Mouse (Mus musculus) forebrain, embryonic 15.5 days (tissue): ENCODE results near the gene Medag. TPM values are rescaled to one million over a fixed set of nuclear protein-coding genes. Genes with fewer than 3 reads are reported as not detected.

Experiments used
- ATAC-seq: fragments of 200-750 bp; cut with Nextera tagmentation; replicated peaks from 2 replicates; pipeline ENCODE4 v1.8.0; 2017; ENCODE audit warnings: mild to moderate bottlenecking, moderate TSS enrichment, moderate library complexity
- H3K27ac ChIP-seq: fragments of 300-500 bp; sonication (generic); replicated peaks from 2 replicates; pipeline ENCODE4 v1.5.1; 2015; ENCODE audit warnings: mild to moderate bottlenecking, inconsistent platforms
- H3K27me3 ChIP-seq: fragments of 300-500 bp; sonication (generic); 2 replicates; pipeline ENCODE4 v1.6.1; 2015; ENCODE audit warnings: inconsistent platforms
- H3K36me3 ChIP-seq: fragments of 300-500 bp; sonication (generic); 2 replicates; pipeline ENCODE4 v1.6.1; 2015; ENCODE audit warnings: mild to moderate bottlenecking, inconsistent platforms
- H3K4me1 ChIP-seq: fragments of 300-500 bp; sonication (generic); 2 replicates; pipeline ENCODE4 v1.6.1; 2015; ENCODE audit warnings: inconsistent platforms
- H3K4me2 ChIP-seq: fragments of 300-500 bp; sonication (generic); replicated peaks from 2 replicates; pipeline ENCODE4 v1.6.1; 2015; ENCODE audit warnings: mild to moderate bottlenecking, inconsistent platforms
- H3K4me3 ChIP-seq: fragments of 300-500 bp; sonication (generic); 2 replicates; pipeline ENCODE4 v1.5.1; 2015; ENCODE audit warnings: mild to moderate bottlenecking, inconsistent platforms
- H3K9ac ChIP-seq: fragments of 300-500 bp; sonication (generic); replicated peaks from 2 replicates; pipeline ENCODE4 v1.6.1; 2015; ENCODE audit warnings: mild to moderate bottlenecking, inconsistent platforms
- H3K9me3 ChIP-seq: fragments of 300-500 bp; sonication (generic); 2 replicates; pipeline ENCODE4 v1.6.1; 2016; ENCODE audit warnings: inconsistent platforms
- WGBS: fragments of 180-500 bp; shearing (Covaris S2); methylation state at CpG from one replicate; pipeline ENCODE4 v1.1.7; 2015; ENCODE audit warnings: mixed read lengths; 5-methylcytosine and 5-hydroxymethylcytosine counted together
- polyA plus RNA-seq: library from polyadenylated mRNA; unstranded; fragments of >200 nt; fragmentation: Nextera tagmentation; extraction: Ambion mirVana; gene quantifications from 2 replicates; pipeline ENCODE4 v1.2.1, GENCODE M21; 2015

The Medag gene
- polyA plus RNA-seq, 1 experiment from 2014 or later, result 1.7 TPM

DNA sequence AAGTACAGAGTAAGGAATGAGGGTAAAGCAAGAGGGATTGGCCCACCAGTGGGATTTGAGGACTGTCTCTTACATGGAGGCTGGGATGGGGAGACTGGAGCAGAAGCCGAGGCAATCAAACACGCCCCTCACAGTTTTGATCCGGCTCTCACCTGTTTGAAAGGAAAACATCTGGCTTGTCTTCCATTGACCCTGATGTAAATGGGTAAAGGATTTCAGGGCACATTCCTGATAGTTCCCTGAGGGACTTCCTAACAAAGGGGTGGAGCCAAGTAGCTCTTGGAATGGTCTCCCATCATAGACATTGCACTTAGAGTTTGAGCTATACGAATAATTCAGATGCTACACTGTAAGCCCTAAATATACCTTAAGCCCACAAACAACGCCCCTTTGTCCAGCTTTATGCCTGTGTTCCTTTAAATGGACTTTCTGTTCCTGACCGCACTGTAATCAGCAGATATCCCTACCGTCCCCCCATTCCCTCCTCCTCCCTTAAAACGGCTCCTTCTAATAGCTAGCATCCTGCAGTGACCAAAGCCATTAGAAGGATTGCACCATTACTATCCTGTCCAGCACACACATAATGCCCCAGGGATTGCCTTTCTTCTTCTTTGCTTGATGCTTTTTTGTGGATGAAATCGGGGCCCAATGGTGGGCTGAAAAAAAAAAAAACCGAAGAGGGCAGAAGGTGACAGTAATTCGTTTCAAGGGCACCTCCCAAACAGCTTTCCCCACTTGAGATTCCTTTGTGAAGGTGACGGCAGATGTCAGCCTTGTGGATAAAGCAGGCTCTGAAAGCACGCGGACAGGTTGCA is 36.3 kb upstream of the Medag start:
- Histone ChIP-seq H3K27ac (peak overlapping the region; percentile 67), H3K36me3 (no peaks in the 10 kb centered on the region), H3K9ac (peak overlapping the region; percentile 43), H3K9me3 (no peaks in the 10 kb centered on the region), H3K4me1 (peaks cover 36% of the 10 kb centered on the region), H3K4me3 (no peak overlapping the region), H3K27me3 (no peaks in the 10 kb centered on the region), H3K4me2 (peak overlapping the region; percentile 29)
- WGBS, result 35% methylated on average over 14 of the region's 14 CpGs
- ATAC-seq, result 0 out of 2 replicates have a peak, but pooled peaks have one; percentile 2

DNA sequence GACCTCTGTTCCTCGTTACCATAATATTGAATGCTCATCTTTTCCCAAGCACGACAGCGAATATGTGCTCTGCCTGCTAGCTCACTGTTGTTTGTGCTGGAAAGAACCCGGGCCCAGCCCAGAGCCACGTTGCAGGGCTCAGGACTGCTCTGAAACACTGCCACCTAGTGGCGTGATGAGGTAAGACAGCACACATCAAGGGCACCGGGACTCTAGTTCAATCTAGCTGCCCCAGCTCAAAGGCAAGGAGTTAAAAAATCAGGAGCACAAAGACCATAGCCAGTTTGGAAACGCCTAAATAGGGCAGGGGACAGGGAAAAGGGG is 35.7 kb upstream of the Medag start:
- ATAC-seq, result peak; percentile 86
- H3K9ac ChIP-seq, result peak overlapping the region; percentile 43
- H3K4me3 ChIP-seq, result no peak overlapping the region
- WGBS, result 1% methylated on average over 8 of the region's 8 CpGs
- H3K36me3 ChIP-seq, result no peaks in the 10 kb centered on the region
- H3K4me2 ChIP-seq, result peak overlapping the region; percentile 29
- no peaks in the 10 kb centered on the region for H3K9me3 ChIP-seq
- H3K27me3 ChIP-seq, result no peaks in the 10 kb centered on the region
- H3K27ac ChIP-seq, result peak overlapping the region; percentile 67
- peaks cover 41% of the 10 kb centered on the region for H3K4me1 ChIP-seq

DNA sequence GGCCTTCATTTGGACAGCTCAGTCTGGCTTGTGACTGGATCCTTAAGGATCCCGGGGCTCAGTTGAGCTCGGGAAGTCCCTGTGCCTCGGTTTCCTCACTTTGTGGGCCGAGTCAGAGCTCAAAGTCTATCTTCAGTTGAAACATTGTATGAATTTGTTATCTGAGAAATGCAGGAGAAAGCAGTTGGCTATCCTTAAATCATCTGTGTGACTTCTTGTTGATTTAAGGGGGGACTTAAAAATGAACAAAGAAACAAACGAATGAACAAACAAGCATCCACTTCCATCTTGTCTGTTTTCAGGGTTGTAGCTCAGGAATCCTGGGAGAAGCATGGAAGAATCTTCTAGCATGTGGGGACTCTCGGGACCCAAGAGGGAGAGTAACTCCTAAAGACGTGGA is 35.2 kb upstream of the Medag start:
- Histone ChIP-seq H3K4me1 (peaks cover 46% of the 10 kb centered on the region), H3K9ac (no peak overlapping the region), H3K9me3 (no peaks in the 10 kb centered on the region), H3K27me3 (no peaks in the 10 kb centered on the region), H3K4me3 (no peak overlapping the region), H3K27ac (no peak overlapping the region), H3K4me2 (no peak overlapping the region), H3K36me3 (no peaks in the 10 kb centered on the region)
- 85% methylated on average over 7 of the region's 7 CpGs for WGBS
- no peak for ATAC-seq

DNA sequence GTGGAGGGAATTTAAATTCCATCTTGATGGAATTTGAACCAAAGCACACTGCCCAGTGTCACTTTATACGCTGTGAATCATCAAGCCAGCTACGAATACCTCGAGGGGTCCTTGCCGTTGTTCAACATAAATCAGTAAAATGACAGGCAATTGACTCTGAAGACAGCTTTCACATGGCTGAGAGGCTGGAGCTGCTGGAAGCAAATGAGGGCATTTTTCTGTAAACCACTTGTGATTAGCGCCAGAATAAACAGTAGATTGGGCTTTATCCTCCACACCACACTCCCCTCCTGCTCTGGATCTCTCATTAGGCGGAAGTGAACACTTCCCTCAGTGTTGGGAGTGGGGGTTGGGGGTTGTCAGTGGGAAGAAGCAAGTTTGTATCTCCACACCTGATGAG is 34.3 kb upstream of the Medag start:
- Histone ChIP-seq H3K27ac (no peak overlapping the region; the same call in 1 of the 2 replicates), H3K9me3 (no peaks in the 10 kb centered on the region), H3K36me3 (no peaks in the 10 kb centered on the region), H3K9ac (no peak overlapping the region), H3K27me3 (no peaks in the 10 kb centered on the region), H3K4me1 (peaks cover 49% of the 10 kb centered on the region), H3K4me2 (no peak overlapping the region), H3K4me3 (no peak overlapping the region)
- 17% methylated on average over 6 of the region's 6 CpGs for WGBS
- ATAC-seq, result no peak

DNA sequence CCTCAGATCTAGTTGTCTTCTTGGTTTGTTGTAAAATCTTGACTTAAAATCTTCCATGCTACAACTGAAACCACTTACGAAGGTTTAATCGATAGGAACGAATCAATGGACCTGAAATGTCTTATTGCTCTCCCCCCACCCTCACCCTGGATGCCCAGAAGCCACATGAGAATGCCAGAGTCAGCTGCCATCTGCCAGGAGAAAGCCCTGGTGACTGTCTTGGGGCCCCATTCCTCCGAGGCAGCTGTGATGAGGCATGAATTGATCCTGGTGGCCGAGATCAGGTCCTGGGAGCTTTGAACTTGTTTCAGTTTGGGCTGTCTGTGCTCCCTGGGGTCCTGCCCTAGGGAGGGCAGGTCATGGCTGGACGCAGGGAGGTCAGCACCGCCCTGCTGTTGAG is 33.0 kb upstream of the Medag start:
- 81% methylated on average over 7 of the region's 7 CpGs for WGBS
- no peak overlapping the region for H3K4me3 ChIP-seq
- H3K27ac ChIP-seq, result no peak overlapping the region
- no peak overlapping the region for H3K9ac ChIP-seq
- H3K4me1 ChIP-seq, result peaks cover 44% of the 10 kb centered on the region
- ATAC-seq, result no peak
- no peaks in the 10 kb centered on the region for H3K27me3 ChIP-seq
- no peaks in the 10 kb centered on the region for H3K36me3 ChIP-seq
- no peak overlapping the region for H3K4me2 ChIP-seq
- H3K9me3 ChIP-seq, result no peaks in the 10 kb centered on the region

DNA sequence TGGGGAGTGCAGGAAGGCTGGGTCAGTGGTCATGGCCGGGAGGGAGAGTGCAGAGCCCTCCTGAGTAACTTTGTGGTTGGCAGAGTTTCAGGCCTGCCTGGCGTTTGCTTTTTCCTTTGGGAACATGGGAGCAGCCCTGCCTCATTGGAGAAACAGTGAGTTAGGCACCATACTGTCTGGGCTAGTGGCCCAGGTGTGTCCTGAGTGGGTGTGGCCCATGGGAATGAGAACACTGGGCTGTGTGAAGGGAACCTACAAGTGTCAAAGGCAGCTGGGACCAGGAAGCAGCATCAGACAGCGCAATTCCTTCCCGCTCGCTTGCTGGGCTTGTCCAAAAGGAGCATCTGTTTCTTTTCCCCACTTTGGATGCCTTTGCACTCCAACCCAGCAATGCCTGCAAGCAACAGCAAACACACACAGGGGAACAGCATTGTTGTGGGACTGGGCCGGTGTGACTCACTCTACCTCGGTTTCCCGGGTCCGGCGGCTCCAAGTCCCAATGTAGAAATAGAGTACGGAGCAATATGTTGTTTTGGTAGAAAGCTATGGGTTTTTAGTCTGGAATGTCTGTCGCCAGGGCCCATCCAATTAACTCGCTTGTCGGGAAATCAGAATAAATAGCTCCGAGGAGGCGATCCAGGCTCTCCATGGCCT is 32.3 kb upstream of the Medag start:
- Histone ChIP-seq H3K27ac (peak overlapping the region; percentile 83), H3K9me3 (no peaks in the 10 kb centered on the region), H3K4me3 (no peak overlapping the region), H3K4me2 (no peak overlapping the region), H3K9ac (no peak overlapping the region), H3K36me3 (no peaks in the 10 kb centered on the region), H3K27me3 (no peaks in the 10 kb centered on the region), H3K4me1 (peaks cover 44% of the 10 kb centered on the region)
- 63% methylated on average over 16 of the region's 16 CpGs for WGBS
- no peak for ATAC-seq

DNA sequence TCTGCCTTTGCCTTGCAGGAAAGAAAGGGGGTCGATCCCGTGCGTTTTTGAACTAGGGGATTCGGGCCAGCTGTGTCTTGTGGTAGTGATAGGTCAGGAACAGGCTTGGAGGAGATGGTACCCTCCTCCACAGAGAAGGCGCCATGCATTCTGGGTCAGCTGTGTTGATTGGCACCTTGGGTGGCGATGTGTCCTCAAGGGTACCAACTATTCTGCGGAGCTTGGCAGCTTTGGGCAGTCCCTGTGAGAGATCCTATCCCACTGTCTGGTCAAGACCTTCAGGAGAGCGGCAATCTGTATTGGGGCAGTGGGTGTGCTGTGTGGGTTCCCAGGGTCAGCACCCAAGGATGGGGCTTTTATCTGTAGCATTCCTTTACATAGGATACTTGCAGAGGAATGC is 31.7 kb upstream of the Medag start:
- Histone ChIP-seq H3K4me1 (peaks cover 44% of the 10 kb centered on the region), H3K9ac (no peak overlapping the region), H3K9me3 (no peaks in the 10 kb centered on the region), H3K27me3 (no peaks in the 10 kb centered on the region), H3K36me3 (no peaks in the 10 kb centered on the region), H3K4me2 (no peak overlapping the region), H3K4me3 (no peak overlapping the region), H3K27ac (peak overlapping the region; percentile 83)
- ATAC-seq, result 0 out of 2 replicates have a peak, but pooled peaks have one; percentile 12
- 79% methylated on average over 8 of the region's 8 CpGs for WGBS

DNA sequence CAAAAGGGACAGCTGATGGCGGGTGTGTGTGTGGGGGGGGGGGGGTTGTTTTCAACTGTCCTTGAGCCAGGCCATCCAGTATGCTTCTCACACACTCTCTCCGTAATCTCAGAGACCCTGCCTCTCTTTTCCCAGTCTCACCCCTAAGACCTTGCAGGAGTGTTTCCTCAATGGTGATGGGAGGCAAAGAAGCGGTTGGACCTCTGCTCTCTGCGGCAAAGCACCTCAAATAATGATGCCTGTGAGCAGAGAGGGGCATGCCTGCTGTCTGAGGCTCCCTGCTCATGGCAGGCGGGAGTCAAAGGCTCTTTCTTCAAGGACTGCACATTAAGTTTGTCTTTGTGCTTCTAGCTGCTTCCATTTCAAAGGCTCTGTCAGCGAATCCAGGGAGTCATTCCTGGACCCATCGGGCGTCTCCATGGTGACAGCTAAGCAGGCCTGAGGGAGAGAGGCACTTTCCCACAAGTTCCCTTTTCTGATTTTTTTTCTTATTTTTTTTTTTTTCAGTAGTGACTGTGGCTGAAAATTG is 31.1 kb upstream of the Medag start:
- H3K9ac ChIP-seq, result no peak overlapping the region
- peak; percentile 73 for ATAC-seq
- no peaks in the 10 kb centered on the region for H3K36me3 ChIP-seq
- H3K4me3 ChIP-seq, result no peak overlapping the region
- 3% methylated on average over 8 of the region's 8 CpGs for WGBS
- peak overlapping the region; percentile 20; the same call in 1 of the 2 replicates for H3K4me2 ChIP-seq
- H3K9me3 ChIP-seq, result no peaks in the 10 kb centered on the region
- peak overlapping the region; percentile 83 for H3K27ac ChIP-seq
- H3K4me1 ChIP-seq, result peaks cover 41% of the 10 kb centered on the region
- no peaks in the 10 kb centered on the region for H3K27me3 ChIP-seq

DNA sequence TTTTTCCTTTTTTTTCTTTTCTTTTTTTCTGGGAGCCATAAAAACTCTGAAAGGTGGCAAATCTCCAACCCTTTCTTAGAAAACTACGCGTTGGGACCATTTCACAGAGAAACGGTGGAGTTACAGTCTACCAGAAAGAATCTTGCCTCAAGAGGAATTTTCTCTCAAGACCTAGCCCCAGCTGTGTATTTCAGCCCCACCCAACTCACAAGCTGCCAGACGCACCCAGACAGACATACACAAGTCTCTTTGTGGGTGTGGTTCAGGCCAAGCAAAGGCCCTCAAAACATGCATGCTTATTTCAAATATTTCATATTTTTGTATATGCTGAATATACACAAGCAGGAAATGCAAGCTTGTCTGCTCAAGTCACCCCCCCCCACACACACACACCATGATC is 29.6 kb upstream of the Medag start:
- Histone ChIP-seq H3K4me3 (no peak overlapping the region), H3K4me2 (no peak overlapping the region), H3K9ac (no peak overlapping the region), H3K27ac (no peak overlapping the region), H3K36me3 (no peaks in the 10 kb centered on the region), H3K4me1 (peaks cover 34% of the 10 kb centered on the region), H3K27me3 (no peaks in the 10 kb centered on the region), H3K9me3 (no peaks in the 10 kb centered on the region)
- WGBS, result 79% methylated on average over 4 of the region's 4 CpGs
- no peak for ATAC-seq

DNA sequence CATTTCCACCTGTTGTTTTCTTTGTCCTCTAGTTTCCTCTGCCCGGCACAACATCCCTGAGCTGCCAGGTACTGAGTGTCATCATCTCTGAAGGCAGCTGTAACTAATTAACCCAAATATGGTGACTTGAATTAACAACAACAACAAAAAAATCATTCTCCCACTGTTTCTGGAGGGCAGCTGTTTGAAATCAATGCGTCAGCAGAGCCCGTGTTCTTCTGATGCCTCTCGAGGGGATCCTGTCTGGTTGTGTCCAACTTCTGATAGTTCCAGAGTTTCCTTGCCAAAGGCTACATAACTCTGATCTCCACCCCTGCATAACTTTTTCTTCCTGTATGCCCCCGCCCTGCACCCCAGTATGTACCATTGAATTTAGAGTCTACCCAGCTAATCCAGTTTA is 28.9 kb upstream of the Medag start:
- Histone ChIP-seq H3K9ac (no peak overlapping the region), H3K36me3 (no peaks in the 10 kb centered on the region), H3K4me2 (no peak overlapping the region), H3K4me1 (peaks cover 27% of the 10 kb centered on the region), H3K27ac (no peak overlapping the region), H3K27me3 (no peaks in the 10 kb centered on the region), H3K9me3 (no peaks in the 10 kb centered on the region), H3K4me3 (no peak overlapping the region)
- WGBS, result 81% methylated on average over 5 of the region's 5 CpGs
- no peak for ATAC-seq

DNA sequence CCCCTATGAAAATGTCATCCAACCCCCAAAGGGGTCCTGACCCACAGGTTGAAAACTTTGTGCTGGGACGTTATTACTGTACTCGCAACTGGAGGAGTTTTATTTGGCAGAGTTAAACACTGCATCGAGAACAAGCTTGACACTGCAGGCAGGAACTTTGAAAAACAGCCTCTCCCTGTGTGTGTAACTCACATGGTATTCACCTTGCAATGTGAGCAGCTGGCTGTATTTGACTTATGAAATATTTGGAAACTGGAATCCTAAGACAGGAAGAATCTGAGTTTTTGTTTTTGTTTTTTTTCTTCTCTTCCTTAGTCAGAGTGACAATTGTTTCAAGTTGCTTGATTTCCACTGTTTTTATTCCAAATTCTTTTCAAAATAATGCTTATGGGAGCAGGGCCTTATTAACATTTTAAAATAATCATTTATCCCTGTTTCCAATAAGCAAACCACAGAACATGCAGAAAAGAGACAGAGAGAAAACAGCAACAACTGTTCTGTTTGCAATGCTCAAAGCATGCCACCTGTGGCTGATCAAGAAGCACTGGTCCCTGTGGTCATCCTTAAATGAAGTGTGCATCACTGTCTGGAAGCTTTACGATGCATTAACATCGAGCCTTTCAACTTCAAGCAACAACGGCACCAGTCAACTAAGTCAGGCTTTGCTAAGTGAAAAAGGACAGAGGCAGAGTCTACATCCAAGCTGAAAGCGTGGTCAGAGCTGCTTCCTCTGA is 26.2 kb upstream of the Medag start:
- ATAC-seq, result no peak
- H3K9ac ChIP-seq, result no peak overlapping the region
- H3K27ac ChIP-seq, result no peak overlapping the region
- no peaks in the 10 kb centered on the region for H3K27me3 ChIP-seq
- no peaks in the 10 kb centered on the region for H3K36me3 ChIP-seq
- no peaks in the 10 kb centered on the region for H3K9me3 ChIP-seq
- H3K4me1 ChIP-seq, result peaks cover 12% of the 10 kb centered on the region
- H3K4me3 ChIP-seq, result no peak overlapping the region
- WGBS, result 93% methylated on average over 7 of the region's 7 CpGs
- no peak overlapping the region for H3K4me2 ChIP-seq

DNA sequence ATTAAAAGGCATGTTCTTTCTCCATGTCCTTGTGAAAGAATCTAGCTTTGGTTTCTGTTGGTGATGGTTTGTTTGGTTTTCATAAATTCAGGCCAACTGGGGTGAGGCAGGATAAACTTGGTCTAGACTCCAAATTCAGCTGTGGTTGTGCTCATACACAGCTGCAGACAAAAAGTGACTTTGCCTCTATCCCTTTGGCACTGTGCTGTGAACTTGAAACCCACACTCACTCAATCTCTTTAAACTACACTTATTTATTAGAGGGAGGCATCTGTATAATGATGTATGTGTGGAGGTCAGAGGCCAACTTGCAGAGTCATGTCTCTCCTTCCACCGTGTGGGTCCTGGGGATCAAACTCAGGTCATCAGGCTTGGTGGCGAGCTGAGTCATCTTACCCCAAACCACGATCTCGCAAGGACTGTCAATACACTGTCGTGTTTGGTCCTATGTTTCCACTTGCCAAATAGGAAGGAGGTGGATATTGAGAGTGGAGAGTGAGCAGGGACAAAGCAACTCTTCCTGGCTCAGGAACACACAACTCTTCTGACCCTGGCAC is 25.2 kb upstream of the Medag start:
- Histone ChIP-seq H3K36me3 (no peaks in the 10 kb centered on the region), H3K4me3 (no peak overlapping the region), H3K4me1 (peaks cover 2% of the 10 kb centered on the region; the same call in 1 of the 2 replicates), H3K27me3 (no peaks in the 10 kb centered on the region), H3K9me3 (no peaks in the 10 kb centered on the region), H3K9ac (no peak overlapping the region), H3K4me2 (no peak overlapping the region), H3K27ac (no peak overlapping the region)
- no peak for ATAC-seq
- WGBS, result 87% methylated on average over 5 of the region's 5 CpGs
